Mouse (Mus musculus) ES-E14 (cell line): ENCODE measurements around the gene Rffl.

ENCODE experiments used
- MAFK ChIP-seq: IDR thresholded peaks from 2 replicates; pipeline ENCODE4 v1.6.1; 2014; ENCODE audit warnings: mild to moderate bottlenecking, low read depth, low read length, inconsistent platforms; ENCODE audit not compliant: insufficient read depth
- ZC3H11A ChIP-seq: IDR thresholded peaks from 2 replicates; pipeline ENCODE4 v1.6.1; 2012; ENCODE audit warnings: low read depth, mild to moderate bottlenecking, inconsistent platforms, low read length, borderline replicate concordance

DNA sequence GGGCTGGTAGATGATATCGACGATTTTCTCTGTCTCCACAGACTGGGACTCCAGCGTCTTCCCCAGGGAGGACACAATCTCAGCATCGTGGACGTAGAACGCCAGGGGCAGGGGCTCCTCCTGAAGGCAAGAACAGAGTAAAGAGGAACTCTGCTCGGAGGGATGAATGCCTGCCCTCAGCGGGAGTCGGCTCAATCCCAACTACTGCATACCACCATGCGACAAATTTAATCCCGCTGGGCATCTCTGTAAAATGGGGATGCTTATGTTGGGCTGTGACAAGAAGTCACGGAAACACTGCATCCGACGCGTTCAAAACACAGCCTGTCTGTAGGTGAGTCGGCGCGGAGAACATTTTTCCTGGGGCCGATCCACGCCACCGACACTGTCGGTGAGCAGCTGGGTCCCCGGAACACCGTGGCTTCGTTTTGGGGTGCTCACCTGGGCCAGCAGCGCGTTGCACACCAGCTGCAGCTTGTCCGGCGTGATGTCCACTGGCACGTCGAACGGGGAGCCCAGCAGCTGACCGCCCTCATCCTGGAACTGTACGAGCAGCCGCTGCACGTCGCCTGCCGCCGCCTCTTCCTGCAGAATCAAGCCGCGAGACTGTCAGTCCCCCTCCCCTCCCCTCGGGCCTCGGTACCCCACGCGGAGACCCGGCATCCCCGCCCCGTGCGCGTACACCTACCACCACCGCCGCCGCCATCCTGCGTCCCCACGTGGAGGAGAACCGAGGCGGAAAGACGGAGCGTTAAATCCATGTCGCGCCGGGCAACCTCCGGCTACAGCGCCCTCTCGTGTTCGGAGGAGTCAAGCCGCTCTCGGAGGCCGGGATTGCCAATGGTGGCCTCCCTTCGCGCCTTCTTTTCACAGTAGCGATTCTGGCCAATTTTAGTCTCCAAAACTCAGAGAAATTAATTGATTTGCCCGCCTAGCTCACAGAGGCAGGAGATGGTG is 36.9 kb upstream of the Rffl start, which contains the start of gene Nle1:
- no peak for TF ChIP-seq ZC3H11A
- TF ChIP-seq MAFK: no peak
